Mouse (Mus musculus) CH12.LX (cell line): ENCODE measurements around the gene Trpv4. TPM values are rescaled to one million over a fixed set of nuclear protein-coding genes. Genes with fewer than 3 reads are reported as not detected.

Source experiments
- DNase-seq: peaks from one replicate; pipeline ENCODE4 v3.0.0-alpha.2; 2013; ENCODE audit errors: extremely low read depth
- H3K27ac ChIP-seq: 2 replicates; pipeline ENCODE4 v1.5.1; 2012; ENCODE audit warnings: low read depth, mild to moderate bottlenecking, control low read depth, moderate library complexity; ENCODE audit not compliant: insufficient read depth
- H3K27me3 ChIP-seq: replicated peaks from 2 replicates; pipeline ENCODE3; 2012; ENCODE audit warnings: inconsistent platforms
- H3K36me3 ChIP-seq, 2 experiments: replicated peaks in 1 of 2; 2 replicates each; pipeline versions ENCODE3 to v1.6.1; 2012; ENCODE audit warnings: inconsistent platforms in 1 of 2, low read length in 1 of 2, mild to moderate bottlenecking in 1 of 2, mixed read lengths in 1 of 2, moderate library complexity in 1 of 2; ENCODE audit not compliant: control insufficient read depth in 1 of 2, insufficient read depth in 1 of 2
- H3K4me1 ChIP-seq, 2 experiments: 2 replicates each; pipeline ENCODE4 v1.6.1; 2012; ENCODE audit warnings: inconsistent platforms in 1 of 2, moderate library complexity in 1 of 2; ENCODE audit not compliant: insufficient read depth in 2 of 2, control insufficient read depth in 1 of 2
- H3K4me2 ChIP-seq: 2 replicates; pipeline ENCODE4 v1.6.1; 2012; ENCODE audit warnings: low read depth, mild to moderate bottlenecking, control low read depth; ENCODE audit not compliant: poor library complexity, insufficient read depth, severe bottlenecking
- H3K4me3 ChIP-seq, 3 experiments: fragments of 150-350 bp in 1 of 3; sonication (generic) in 1 of 3; replicated peaks in 1 of 3; 2 replicates each; pipeline versions ENCODE3 to v1.5.1; 2011 to 2012; ENCODE audit warnings: low read depth in 2 of 3, low read length in 2 of 3, mild to moderate bottlenecking in 2 of 3, moderate library complexity in 2 of 3, control low read depth in 1 of 3, improper control_type of control experiment in 1 of 3, inconsistent platforms in 1 of 3, mixed read lengths in 1 of 3; ENCODE audit not compliant: poor library complexity in 1 of 3
- H3K79me2 ChIP-seq: replicated peaks from 2 replicates; pipeline ENCODE4 v1.6.1; 2012; ENCODE audit warnings: mild to moderate bottlenecking, moderate library complexity; ENCODE audit not compliant: control insufficient read depth, poor library complexity, insufficient read depth, severe bottlenecking; ENCODE audit errors: extremely low read depth
- H3K9ac ChIP-seq: 2 replicates; pipeline ENCODE4 v1.6.1; 2012; ENCODE audit warnings: low read depth, mild to moderate bottlenecking, control low read depth, moderate library complexity; ENCODE audit not compliant: insufficient read depth
- H3K9me3 ChIP-seq: replicated peaks from 2 replicates; pipeline ENCODE3; 2012; ENCODE audit warnings: low read length, inconsistent platforms, mixed read lengths
- CHD2 ChIP-seq: IDR thresholded peaks from 2 replicates; pipeline ENCODE4 v1.6.1; 2011; ENCODE audit warnings: low read length, improper control_type of control experiment
- CTCF ChIP-seq, 2 experiments: IDR thresholded peaks in 1 of 2; conservative IDR thresholded peaks in 1 of 2; 2 replicates each; pipeline ENCODE4 v1.5.1; 2011 to 2012; ENCODE audit warnings: low read depth in 2 of 2, low read length in 2 of 2, improper control_type of control experiment in 1 of 2, inconsistent platforms in 1 of 2, mild to moderate bottlenecking in 1 of 2, moderate library complexity in 1 of 2
- E2F4 ChIP-seq: IDR thresholded peaks from 2 replicates; pipeline ENCODE4 v1.6.1; 2011; ENCODE audit warnings: low read depth, low read length, improper control_type of control experiment; ENCODE audit not compliant: insufficient replicate concordance
- ELF1 ChIP-seq: IDR thresholded peaks from 2 replicates; pipeline ENCODE4 v1.6.1; 2014; ENCODE audit warnings: low read depth, mild to moderate bottlenecking, inconsistent platforms, low read length, improper control_type of control experiment
- ETS1 ChIP-seq: conservative IDR thresholded peaks from 2 replicates; pipeline ENCODE4 v1.6.1; 2012; ENCODE audit warnings: low read depth, mild to moderate bottlenecking, inconsistent platforms, low read length, improper control_type of control experiment, moderate library complexity
- GABPA ChIP-seq: IDR thresholded peaks from 2 replicates; pipeline ENCODE4 v1.6.1; 2012; ENCODE audit warnings: low read depth, low read length, improper control_type of control experiment, inconsistent platforms; ENCODE audit not compliant: insufficient replicate concordance
- JUN ChIP-seq: IDR thresholded peaks from 2 replicates; pipeline ENCODE4 v1.6.1; 2011; ENCODE audit warnings: low read depth, mild to moderate bottlenecking, low read length, improper control_type of control experiment, moderate library complexity; ENCODE audit not compliant: insufficient read depth
- JUND ChIP-seq: conservative IDR thresholded peaks from 2 replicates; pipeline ENCODE4 v1.6.1; 2011; ENCODE audit warnings: low read depth, low read length, improper control_type of control experiment
- MEF2A ChIP-seq: IDR thresholded peaks from 2 replicates; pipeline ENCODE4 v1.6.1; 2014; ENCODE audit warnings: low read depth, mild to moderate bottlenecking, inconsistent platforms, low read length, improper control_type of control experiment, borderline replicate concordance
- MYC ChIP-seq: IDR thresholded peaks from 2 replicates; pipeline ENCODE4 v1.6.1; 2011; ENCODE audit warnings: low read depth, mild to moderate bottlenecking, improper control_type of control experiment, low read length
- NRF1 ChIP-seq: IDR thresholded peaks from 2 replicates; pipeline ENCODE4 v1.6.1; 2014; ENCODE audit warnings: low read depth, mild to moderate bottlenecking, inconsistent platforms, low read length, improper control_type of control experiment, moderate library complexity
- PAX5 ChIP-seq: IDR thresholded peaks from 2 replicates; pipeline ENCODE4 v1.6.1; 2012; ENCODE audit warnings: low read length, inconsistent platforms, mixed read lengths
- POLR2A ChIP-seq: IDR thresholded peaks from 2 replicates; pipeline ENCODE4 v1.6.1; 2011; ENCODE audit warnings: low read depth, mild to moderate bottlenecking, improper control_type of control experiment, low read length
- POLR2AphosphoS2 ChIP-seq: IDR thresholded peaks from 2 replicates; pipeline ENCODE4 v1.6.1; 2011; ENCODE audit warnings: low read depth, low read length, improper control_type of control experiment
- SIN3A ChIP-seq: IDR thresholded peaks from 2 replicates; pipeline ENCODE4 v1.6.1; 2012; ENCODE audit warnings: low read length, improper control_type of control experiment, inconsistent platforms
- UBTF ChIP-seq: IDR thresholded peaks from 2 replicates; pipeline ENCODE4 v1.6.1; 2012; ENCODE audit warnings: low read depth, mild to moderate bottlenecking, inconsistent platforms, low read length, improper control_type of control experiment, moderate library complexity
- USF1 ChIP-seq: IDR thresholded peaks from 2 replicates; pipeline ENCODE4 v1.6.1; 2014; ENCODE audit warnings: low read depth, mild to moderate bottlenecking, inconsistent platforms, low read length, improper control_type of control experiment
- USF2 ChIP-seq: conservative IDR thresholded peaks from 2 replicates; pipeline ENCODE4 v1.6.1; 2011; ENCODE audit warnings: low read depth, low read length, improper control_type of control experiment
- ZC3H11A ChIP-seq: IDR thresholded peaks from 2 replicates; pipeline ENCODE4 v1.6.1; 2012; ENCODE audit warnings: low read depth, mild to moderate bottlenecking, inconsistent platforms, low read length, improper control_type of control experiment
- ZKSCAN1 ChIP-seq: IDR thresholded peaks from 2 replicates; pipeline ENCODE4 v1.6.1; 2012; ENCODE audit warnings: low read depth, inconsistent platforms, low read length, improper control_type of control experiment, borderline replicate concordance
- dilution Hi-C: fragments of 300-500 bp; cut with MboI; formaldehyde crosslinking; loops from 2 replicates; pipeline ENCODE4 v1.14.3; 2020; ENCODE audit warnings: low sequenced_read_pairs; ENCODE audit not compliant: extremely low pct_unique_long_range_greater_than_20kb, extremely low pct_ligation_motif_present
- in situ Hi-C: fragments of 300-500 bp; cut with MboI; formaldehyde crosslinking; loops from 3 replicates; pipeline ENCODE4 v1.14.3; 2019; ENCODE audit warnings: low sequenced_read_pairs, low pct_ligation_motif_present, low pct_unique_long_range_greater_than_20kb, mixed read lengths
- polyA plus RNA-seq: library from polyadenylated mRNA; unstranded; fragments of >175 nt; gene quantifications from 2 replicates; pipeline ENCODE4 v1.2.1, GENCODE M21; 2012; ENCODE audit warnings: low read depth; ENCODE audit not compliant: insufficient read length
- total RNA-seq, 2 experiments: library from RNA; depleted of rRNA; stranded (reverse); fragments of 300-350 nt in 1 of 2; fragments of >200 nt in 1 of 2; gene quantifications; 2 replicates each; pipeline ENCODE4 v1.2.3; 2012 to 2014

Trpv4 gene
- total and polyA plus RNA-seq, 3 experiments = 0.24 TPM; not detected in 2

DNA sequence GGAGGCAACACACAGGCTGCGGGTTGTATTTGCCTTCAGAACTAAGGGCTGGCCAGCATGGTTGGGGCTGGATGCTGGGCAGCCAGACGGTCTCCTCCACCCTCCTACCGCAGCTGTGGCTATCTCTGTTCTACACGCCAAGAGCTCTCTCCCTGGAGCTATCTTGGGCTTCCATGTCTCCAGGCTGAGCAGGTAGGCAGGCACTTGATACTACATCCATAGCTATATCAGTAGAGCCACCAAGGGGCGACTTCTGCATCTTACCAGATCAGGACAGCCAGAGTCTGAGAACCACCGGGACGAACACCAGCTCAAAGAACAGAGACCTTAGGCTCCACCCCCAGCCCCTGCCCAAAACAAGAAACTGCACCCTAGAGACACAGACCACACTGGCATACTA is 43.4 kb downstream of the Trpv4 start:
- Histone ChIP-seq H3K4me1 (peaks cover 17 to 35% of the 10 kb centered on the region in 2 experiments), H3K27ac (no peak overlapping the region), H3K9me3 (no peaks in the 10 kb centered on the region), H3K36me3 (no peaks in the 10 kb centered on the region), H3K79me2 (no peaks in the 10 kb centered on the region), H3K9ac (no peak overlapping the region), H3K27me3 (peaks cover 58% of the 10 kb centered on the region), H3K4me3 (no peak overlapping the region), H3K4me2 (no peak overlapping the region)
- in situ Hi-C loops = loop anchor here (10.0 kb wide), 2 partner anchors 130 to 300 kb away; no protein-coding TSS in a partner anchor
- no peak for TF ChIP-seq USF1
- TF ChIP-seq ZC3H11A = no peak
- no peak for TF ChIP-seq JUN
- TF ChIP-seq NRF1 = no peak
- no peak for TF ChIP-seq POLR2A
- no peak for TF ChIP-seq ETS1
- TF ChIP-seq MYC = no peak
- no peak for TF ChIP-seq E2F4
- no peak for TF ChIP-seq ELF1
- TF ChIP-seq UBTF = no peak
- no peak for TF ChIP-seq PAX5
- no peak for TF ChIP-seq USF2
- no peak for TF ChIP-seq SIN3A
- no peak for TF ChIP-seq MEF2A
- no peak for DNase-seq
- dilution Hi-C loops = no loop called here

GRCm38 (mm10) chr5:114611968-114612608 is 46.1 kb downstream of the Trpv4 start:
- in situ Hi-C loops = loop anchor here (10.0 kb wide), 2 partner anchors 127 to 297 kb away; no protein-coding TSS in a partner anchor

More at GRCm38 (mm10) chr5:114611968-114612608, 46.1 kb downstream of the Trpv4 start:
- Histone ChIP-seq H3K4me1 (peaks cover 17 to 29% of the 10 kb centered on the region in 2 experiments), H3K27ac (no peak overlapping the region), H3K79me2 (no peaks in the 10 kb centered on the region), H3K9ac (no peak overlapping the region), H3K27me3 (peaks cover 71% of the 10 kb centered on the region), H3K4me3 (peak overlapping the region in 2 of 3 experiments; percentile 20 to 35), H3K9me3 (no peaks in the 10 kb centered on the region), H3K4me2 (peak overlapping the region; percentile 26; the same call in 1 of the 2 replicates), H3K36me3 (no peaks in the 10 kb centered on the region)
- TF ChIP-seq ZKSCAN1 = no peak
- TF ChIP-seq GABPA = no peak
- no peak for TF ChIP-seq JUND
- TF ChIP-seq POLR2AphosphoS2 = no peak
- TF ChIP-seq CHD2 = no peak
- TF ChIP-seq USF2 = no peak
- peak; percentile 68 to 69 for TF ChIP-seq CTCF (conservative IDR thresholded peaks at IDR 0.05 in 1 of 2, IDR thresholded peaks at IDR 0.05 in 1 of 2; ENCODE audit: low read depth in 2 of 2, low read length in 2 of 2)
- no peak for TF ChIP-seq JUN
- dilution Hi-C loops = no loop called here
- DNase-seq = peak; percentile 56
